Mouse (Mus musculus): Measurements from ENCODE around the gene Hcn4.

Gene Hcn4

DNA sequence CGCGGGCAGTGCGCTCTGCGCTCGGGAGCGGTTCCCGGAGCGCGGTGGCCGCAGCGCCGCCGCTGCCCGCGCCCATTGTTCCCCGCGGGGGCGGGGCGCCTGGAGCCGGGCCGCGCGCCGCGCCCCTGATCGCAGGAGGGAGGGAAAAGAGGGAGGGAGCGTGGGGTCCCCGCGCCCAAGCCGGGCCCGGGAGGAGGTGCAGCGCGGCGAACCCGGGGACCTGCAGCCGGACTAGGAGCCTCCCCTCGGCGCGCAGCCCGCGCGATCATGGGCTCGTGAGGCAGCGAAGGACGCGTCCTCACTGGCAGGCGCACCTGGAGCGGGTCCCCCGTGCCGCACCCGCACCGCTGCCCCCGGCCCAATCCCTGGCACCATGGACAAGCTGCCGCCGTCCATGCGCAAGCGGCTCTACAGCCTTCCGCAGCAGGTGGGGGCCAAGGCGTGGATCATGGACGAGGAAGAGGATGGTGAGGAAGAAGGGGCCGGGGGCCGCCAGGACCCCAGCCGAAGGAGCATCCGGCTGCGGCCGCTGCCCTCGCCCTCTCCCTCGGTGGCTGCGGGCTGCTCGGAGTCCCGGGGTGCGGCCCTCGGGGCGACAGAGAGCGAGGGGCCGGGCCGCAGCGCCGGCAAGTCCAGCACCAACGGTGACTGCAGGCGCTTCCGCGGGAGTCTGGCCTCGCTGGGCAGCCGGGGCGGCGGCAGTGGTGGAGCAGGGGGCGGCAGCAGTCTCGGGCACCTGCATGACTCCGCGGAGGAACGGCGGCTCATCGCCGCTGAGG is at the start of gene Hcn4:
TSS of gene Hcn4 (plus strand) at position 274 of the 779 bp plus-strand sequence.
- no peak for DNase-seq (ENCODE audit: low spot score in 2 of 2)

GRCm38 (mm10) chr9:58774761-58775160 is 48.5 kb upstream of the Hcn4 start:
- DNase-seq (ENCODE audit: low spot score in 2 of 2) = no peak

DNA sequence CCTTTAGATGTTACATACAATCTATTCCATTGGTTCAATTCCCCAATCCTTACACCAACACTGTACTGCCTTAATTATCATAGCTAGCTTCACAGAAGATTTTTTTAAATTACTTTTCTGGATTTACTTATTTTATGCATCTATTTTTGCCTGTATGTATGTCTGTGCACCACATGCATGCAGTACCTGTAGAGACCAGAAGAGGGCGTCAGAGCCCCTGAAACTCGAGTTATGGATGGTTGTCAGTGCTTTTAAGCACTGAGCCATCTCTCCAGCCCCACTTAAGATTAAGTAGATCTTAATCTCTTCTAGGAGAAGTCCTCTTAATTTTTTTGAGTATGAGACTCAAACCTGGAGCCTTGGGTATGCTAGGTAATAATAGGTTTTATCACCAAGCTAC is 47.8 kb upstream of the Hcn4 start:
- DNase-seq (ENCODE audit: low spot score in 2 of 2) = no peak

- no peak for DNase-seq (ENCODE audit: low spot score in 2 of 2)
Measured at GRCm38 (mm10) chr9:58789476-58789875, 33.7 kb upstream of the Hcn4 start.

GRCm38 (mm10) chr9:58798155-58798554 is 25.1 kb upstream of the Hcn4 start:
- DNase-seq (ENCODE audit: low spot score in 2 of 2) = no peak

DNA sequence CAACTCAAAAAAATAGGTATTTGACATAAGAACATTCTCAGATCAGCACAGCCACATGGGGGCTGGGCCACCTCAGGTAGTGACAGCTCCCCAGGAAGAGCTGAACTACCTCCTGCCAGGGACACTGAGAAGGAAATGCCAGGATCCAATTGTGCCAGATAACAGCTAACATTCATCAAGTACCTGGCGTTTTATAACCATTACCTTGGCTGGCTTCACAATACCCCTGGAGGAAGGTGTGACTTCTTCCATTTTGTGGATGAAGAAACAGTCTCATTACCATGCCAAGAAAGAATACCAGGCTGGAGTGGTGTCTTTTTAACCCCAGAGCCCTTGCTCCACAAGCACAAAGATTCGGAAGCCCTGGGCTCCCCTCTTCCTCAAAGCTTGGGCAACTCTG is 21.8 kb upstream of the Hcn4 start:
- no peak for DNase-seq (ENCODE audit: low spot score in 2 of 2)

GRCm38 (mm10) chr9:58802294-58802693 is 20.9 kb upstream of the Hcn4 start:
- no peak for DNase-seq (ENCODE audit: low spot score in 2 of 2)

DNA sequence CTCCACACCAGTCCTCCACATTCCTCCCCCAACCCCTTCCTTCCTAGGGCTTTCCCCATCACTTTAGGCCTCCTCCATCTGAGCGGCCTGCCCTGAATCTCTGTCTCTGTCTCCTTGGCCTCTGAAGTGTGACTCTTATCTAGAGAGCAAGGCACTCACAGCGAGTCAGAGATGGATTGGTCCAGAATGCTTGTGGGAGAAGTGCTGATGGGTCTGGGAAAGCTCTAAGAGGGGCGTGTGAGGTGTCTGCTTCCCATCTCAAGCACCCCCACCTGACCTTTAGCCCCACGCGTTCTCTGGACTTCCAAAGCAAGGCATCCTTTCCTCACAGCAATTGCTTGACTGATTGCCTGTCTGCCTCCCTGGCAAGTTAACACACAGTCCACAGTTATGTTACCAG is 20.4 kb upstream of the Hcn4 start:
- no peak for DNase-seq (ENCODE audit: low spot score in 2 of 2)

DNA sequence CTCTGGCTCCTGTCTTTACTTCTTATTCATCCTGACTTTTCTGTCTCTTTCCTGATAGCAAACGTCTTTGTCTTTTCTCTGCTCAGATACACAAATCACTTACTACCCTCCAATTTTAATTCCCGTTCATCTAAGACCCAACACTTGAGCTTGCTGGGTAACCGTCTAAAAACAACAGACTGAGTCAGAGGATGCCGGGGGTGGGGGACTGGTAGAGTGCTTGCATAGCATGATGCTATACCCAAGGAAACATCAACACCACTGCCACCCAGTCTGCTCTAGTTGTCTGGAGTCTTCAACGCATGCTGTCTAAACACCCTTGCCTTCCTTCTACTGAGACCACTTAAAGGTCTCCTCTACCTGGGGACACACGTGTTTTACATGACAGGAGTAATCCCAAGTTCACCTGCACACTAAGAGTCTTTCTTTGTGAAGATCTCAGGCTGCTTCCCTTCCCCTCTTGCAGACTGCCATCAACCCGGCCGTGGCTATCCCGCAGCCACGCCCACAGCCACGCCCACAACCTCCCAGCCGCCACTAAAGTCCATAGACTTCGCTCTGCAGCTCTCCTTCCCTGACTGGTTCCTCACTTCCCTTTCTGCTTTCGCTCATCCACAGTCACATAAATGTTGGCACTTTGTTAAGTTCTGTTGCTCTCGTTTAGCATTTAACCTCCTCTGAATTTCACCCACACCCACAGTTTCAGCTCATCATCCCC is 17.5 kb upstream of the Hcn4 start:
- DNase-seq (ENCODE audit: low spot score in 2 of 2) = peak in 1 of 2 experiments; percentile 11

- DNase-seq (ENCODE audit: low spot score in 2 of 2) = no peak
Measured at GRCm38 (mm10) chr9:58811171-58811570, 12.0 kb upstream of the Hcn4 start.

DNA sequence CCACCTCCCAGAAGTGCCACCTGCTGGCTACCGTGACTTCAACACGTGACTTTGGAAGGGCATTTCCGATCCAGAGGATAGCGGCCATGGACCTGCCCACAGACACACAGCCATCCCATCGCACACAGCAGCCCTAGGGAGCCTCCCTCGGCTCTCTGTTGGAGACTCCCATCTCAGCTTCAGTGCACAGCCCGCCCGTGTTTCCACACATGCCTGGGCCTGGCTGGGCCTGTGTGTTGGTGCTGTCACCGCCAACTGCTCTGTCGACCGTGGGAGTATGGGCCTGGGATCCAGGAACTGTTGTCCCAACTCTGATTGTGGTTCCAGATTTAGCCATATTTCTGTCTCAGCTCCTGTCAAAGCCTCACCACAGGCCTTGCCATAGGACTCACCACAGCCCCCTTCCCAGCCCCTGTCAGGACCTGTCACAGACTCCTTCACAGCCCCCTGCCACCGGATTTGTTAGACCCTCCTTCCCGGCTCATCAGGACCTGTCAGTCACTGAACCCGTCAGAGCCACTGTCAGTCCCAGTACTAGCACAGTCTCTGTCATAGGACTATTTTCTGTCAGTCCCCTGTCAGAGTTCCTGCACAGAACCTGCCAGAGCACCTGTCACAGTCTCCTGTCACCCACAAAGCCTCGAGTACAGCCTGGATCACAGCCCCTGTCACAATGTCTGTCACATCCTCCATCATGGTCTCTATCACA is 7.5 kb upstream of the Hcn4 start:
- peak in 1 of 2 experiments; percentile 28 for DNase-seq (ENCODE audit: low spot score in 2 of 2)

DNA sequence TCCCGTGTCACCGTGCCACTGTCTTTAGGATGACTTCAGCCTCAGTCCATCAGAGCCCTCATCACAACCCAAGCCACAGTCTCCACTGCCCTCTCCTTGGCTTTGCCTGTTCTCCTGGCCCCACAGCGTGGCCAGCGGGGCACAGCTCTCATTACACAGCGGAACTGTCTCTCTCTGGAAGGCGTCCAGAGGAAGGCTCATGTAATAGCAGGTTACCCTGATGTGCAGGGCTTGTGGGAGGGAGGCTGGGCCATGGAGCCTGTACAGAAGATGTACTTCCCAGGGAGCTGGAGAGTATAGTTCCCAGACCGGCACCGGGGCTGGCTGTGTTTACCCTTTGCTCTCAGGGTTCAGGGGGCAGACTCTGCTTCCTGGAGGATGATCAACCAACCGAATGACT is 6.8 kb upstream of the Hcn4 start:
- no peak for DNase-seq (ENCODE audit: low spot score in 2 of 2)

DNA sequence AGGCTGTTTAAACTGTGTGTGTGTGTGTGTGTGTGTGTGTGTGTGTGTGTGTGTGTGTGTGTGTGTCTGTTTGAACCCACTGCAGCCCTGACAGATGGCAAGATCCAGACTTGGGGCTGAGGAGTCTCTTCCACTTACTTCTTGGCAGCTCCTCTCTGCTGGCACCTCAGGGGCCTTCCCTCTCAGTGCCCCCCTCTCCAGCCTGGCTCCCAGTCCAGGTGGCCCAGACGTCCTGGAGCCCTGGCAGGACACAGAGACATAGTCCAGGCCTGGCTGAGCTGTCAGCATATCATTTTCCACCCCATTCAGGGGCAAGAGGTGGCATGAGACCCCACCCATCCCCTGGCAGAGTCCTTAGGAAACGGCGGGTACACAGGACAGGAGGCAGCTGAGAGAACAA is 5.5 kb upstream of the Hcn4 start:
- DNase-seq (ENCODE audit: low spot score in 2 of 2) = no peak

DNA sequence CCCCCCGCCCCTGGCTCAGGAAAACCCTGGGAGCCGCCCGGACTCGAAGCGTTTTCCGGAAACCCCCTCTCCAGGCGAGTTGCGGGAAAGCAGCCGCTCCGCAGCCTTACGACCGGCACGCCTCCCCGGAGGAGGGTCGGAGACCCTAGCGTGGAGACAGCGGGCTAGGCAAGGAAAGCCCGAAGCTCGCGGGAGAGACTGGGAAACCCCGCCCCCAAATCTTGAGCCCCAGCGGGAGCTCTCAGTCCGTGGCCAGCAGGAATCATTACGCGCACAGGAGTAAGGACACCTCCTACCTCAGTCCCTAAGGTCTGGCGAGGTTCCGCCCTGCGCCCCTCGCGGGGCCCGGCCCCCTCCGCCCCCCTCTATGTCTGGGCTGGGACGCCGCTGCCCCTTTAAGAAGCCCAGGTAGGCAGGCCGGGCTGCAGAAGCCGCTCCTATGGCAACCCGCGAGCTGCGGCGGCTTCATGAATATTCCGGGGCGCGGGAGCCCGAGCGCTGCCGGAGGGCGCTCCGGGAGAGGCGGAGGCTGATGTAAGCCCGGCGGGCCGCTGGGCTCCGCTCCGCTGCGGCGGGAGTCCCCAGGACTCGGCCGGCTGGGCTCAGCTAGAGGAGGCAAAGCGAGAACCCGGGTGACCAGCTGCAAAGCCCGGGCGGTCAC is 651 bp upstream of the Hcn4 start:
- DNase-seq (ENCODE audit: low spot score in 2 of 2) = peak; percentile 32 to 40

GRCm38 (mm10) chr9:58823918-58824215 is 655 bp downstream of the Hcn4 start:
- DNase-seq (ENCODE audit: low spot score in 2 of 2) = no peak

DNA sequence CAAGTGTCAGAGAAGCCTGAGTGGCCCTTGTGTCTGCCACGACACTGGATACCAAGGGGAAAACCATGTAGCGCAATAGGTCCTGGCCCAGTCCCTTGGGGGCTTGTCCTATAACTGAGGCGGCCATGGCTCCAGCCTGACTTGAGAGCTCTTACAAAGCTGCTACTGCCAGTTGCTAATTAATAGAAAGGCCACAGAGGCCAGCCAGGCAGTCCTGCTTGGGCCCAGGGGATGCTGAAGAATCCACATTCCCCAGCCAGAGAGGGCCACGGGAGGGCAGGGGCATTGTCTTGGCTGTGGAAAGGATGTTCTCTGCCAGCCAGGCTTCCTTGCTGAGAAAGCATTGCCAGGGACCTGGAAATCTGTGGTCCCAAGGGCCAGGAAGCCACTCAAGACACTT is 6.4 kb downstream of the Hcn4 start:
- no peak for DNase-seq (ENCODE audit: low spot score in 2 of 2)

DNA sequence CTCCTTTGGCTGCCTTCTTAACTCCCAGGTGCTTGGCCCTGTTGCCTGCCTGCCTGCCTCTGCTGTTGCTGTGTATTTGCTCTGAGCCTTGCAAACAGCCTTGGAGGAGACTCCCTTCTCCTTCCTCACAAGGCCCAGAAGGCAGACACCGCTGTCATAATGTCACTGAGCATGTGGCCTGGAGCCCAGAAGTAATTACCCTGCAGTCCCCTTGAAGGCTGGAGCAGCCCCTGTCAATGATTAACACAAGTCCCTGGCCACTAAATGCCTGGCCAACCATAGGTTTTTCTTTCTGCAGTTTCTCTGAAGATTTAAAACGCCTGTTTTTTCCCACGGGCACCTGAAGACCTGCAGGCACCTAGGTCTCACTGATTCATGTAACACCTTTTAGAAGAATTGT is 9.7 kb downstream of the Hcn4 start:
- no peak for DNase-seq (ENCODE audit: low spot score in 2 of 2)

- DNase-seq (ENCODE audit: low spot score in 2 of 2) = no peak
Measured at GRCm38 (mm10) chr9:58837174-58837573, 14.0 kb downstream of the Hcn4 start.

GRCm38 (mm10) chr9:58838504-58838903 is 15.3 kb downstream of the Hcn4 start:
- DNase-seq (ENCODE audit: low spot score in 2 of 2) = no peak

GRCm38 (mm10) chr9:58841655-58842054 is 18.4 kb downstream of the Hcn4 start:
- DNase-seq (ENCODE audit: low spot score in 2 of 2) = no peak

DNA sequence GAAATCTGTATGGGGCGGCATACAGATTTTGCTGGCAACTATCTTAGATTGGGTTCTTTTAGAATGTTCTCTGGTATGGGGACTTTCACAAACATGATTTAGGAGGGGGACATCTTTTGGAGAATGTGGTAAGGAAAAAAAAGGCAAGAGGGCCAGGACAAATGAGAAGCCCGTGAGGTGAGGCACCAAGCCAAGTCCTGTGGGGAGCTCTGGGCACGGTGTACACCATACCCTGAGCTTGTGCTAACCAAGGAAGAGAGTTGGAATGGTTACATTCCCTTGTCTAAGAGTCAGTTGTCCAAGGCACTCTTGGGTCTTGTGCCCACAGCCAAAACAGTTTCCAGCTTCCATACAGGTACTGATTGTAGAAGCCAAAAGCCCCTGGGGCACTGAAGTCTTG is 21.4 kb downstream of the Hcn4 start:
- no peak for DNase-seq (ENCODE audit: low spot score in 2 of 2)

DNA sequence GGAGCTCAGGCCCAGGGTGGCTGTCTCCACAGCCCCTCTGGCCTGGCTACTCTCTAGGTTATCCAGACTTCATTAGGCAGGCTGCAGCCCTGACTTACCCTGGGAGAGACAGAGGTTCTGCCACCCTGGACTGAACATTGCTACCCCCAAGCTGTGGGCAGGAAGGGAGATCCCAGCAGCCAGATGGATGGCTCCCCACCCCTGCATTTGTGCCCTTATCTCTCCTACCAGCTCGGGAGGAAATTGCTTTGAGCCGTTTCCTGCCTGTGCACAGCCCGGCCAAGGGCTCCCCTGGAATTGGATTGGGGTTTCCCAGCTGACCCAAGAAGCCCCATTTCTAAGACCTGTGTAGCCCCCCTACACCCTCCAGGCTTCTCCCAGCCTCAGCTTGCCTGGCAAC is 23.8 kb downstream of the Hcn4 start:
- DNase-seq (ENCODE audit: low spot score in 2 of 2) = no peak

Data from frontal cortex, postnatal 25 days (tissue).